Mouse (Mus musculus) hindlimb bud, embryonic 11.5 days (tissue): ENCODE results near the gene Ankrd44.

Source experiments
- DNase-seq: peaks from one replicate; pipeline ENCODE4 v3.0.0-alpha.2; 2012; ENCODE audit warnings: low read depth, low spot score; ENCODE audit errors: extremely low spot score

Ankrd44 gene

GRCm38 (mm10) chr1:54825718-54826425, 100.3 kb downstream of the Ankrd44 start:
- DNase-seq, result no peak

- no peak for DNase-seq
Measured at GRCm38 (mm10) chr1:54824106-54824808, 101.9 kb downstream of the Ankrd44 start.

GRCm38 (mm10) chr1:54821797-54822196, 104.4 kb downstream of the Ankrd44 start:
- DNase-seq, result no peak

- no peak for DNase-seq
Measured at GRCm38 (mm10) chr1:54815206-54815855, 110.9 kb downstream of the Ankrd44 start.

GRCm38 (mm10) chr1:54809811-54810549, 116.2 kb downstream of the Ankrd44 start:
- DNase-seq, result no peak

- DNase-seq, result no peak
Measured at GRCm38 (mm10) chr1:54809098-54809490, 117.1 kb downstream of the Ankrd44 start.

- no peak for DNase-seq
Measured at GRCm38 (mm10) chr1:54808401-54809097, 117.6 kb downstream of the Ankrd44 start.

GRCm38 (mm10) chr1:54807832-54808231, 118.4 kb downstream of the Ankrd44 start:
- DNase-seq, result no peak

GRCm38 (mm10) chr1:54806116-54806850, 119.9 kb downstream of the Ankrd44 start:
- DNase-seq, result no peak

- DNase-seq, result no peak
Measured at GRCm38 (mm10) chr1:54804406-54804805, 121.8 kb downstream of the Ankrd44 start.

GRCm38 (mm10) chr1:54802703-54803102, 123.5 kb downstream of the Ankrd44 start:
- DNase-seq, result no peak

- no peak for DNase-seq
Measured at GRCm38 (mm10) chr1:54801256-54801655, 124.9 kb downstream of the Ankrd44 start.

- no peak for DNase-seq
Measured at GRCm38 (mm10) chr1:54799421-54799820, 126.8 kb downstream of the Ankrd44 start.

GRCm38 (mm10) chr1:54798415-54798814, 127.8 kb downstream of the Ankrd44 start:
- no peak for DNase-seq

- DNase-seq, result no peak
Measured at GRCm38 (mm10) chr1:54794709-54795108, 131.5 kb downstream of the Ankrd44 start.

GRCm38 (mm10) chr1:54791406-54791805, 134.8 kb downstream of the Ankrd44 start:
- DNase-seq, result no peak

GRCm38 (mm10) chr1:54789327-54789960, 136.7 kb downstream of the Ankrd44 start:
- no peak for DNase-seq

- no peak for DNase-seq
Measured at GRCm38 (mm10) chr1:54788337-54788736, 137.8 kb downstream of the Ankrd44 start.

GRCm38 (mm10) chr1:54778151-54778550, 148.0 kb downstream of the Ankrd44 start:
- no peak for DNase-seq

GRCm38 (mm10) chr1:54777104-54777503, 149.1 kb downstream of the Ankrd44 start:
- no peak for DNase-seq
